ENCODE assay signal across 7 mouse cellular contexts in the genomic region with DNA sequence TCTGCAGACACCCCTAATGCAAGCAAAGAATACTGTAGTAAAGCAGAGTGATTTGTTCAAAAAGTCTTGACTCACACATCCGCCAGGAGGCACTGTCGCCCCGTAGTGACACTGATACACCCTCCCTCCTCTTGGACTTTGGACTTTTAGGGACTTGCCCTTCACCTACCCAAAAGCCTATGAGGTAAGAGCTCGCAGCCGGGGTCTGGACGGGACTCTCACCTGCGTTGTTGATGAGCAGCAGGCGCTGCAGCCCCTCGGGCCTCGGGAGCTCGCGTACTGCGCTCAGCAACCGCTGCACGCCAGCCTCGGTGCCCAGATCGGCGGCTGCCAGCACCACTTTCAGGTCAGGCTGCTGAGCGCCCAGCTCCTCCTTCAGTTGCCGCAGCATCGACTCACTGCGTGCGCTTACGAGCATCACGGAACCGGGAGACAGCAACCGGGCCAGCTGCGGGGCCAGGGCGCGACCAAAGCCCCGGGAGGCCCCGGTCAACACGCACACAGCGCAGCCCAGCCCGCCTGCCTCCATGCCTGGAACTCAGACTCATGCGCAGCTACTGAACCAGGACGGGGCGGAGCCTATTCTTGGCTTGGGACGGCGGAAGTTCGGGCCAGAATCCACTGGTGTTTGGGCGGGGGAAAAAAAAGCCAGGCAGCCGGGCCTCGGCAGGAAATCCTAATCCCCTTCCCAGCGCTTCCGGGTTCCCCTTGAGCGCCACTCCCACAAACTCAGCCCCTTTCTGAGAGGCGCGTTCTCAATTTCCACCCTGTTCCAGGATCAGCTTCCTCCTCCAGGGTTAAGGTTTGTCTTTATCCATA. TPM values are rescaled to one million over a fixed set of nuclear protein-coding genes. Genes with fewer than 3 reads are reported as not detected.
A peak's percentile ranks its signal among the peaks of the same experiment; 100 is the strongest.
DNase-seq lines count a peak whose midpoint lies in the region; ATAC-seq lines count a peak whose summit lies in the region.

Spr (minus strand) TSS at position 550 of the 819 bp plus-strand sequence.

- H3K27ac ChIP-seq in embryonic facial prominence, embryonic 10.5 days (replicated peaks) = peak within 1 kb of the TSS; percentile 90
- peak within 1 kb of the TSS; percentile 92 for H3K27ac ChIP-seq in limb, embryonic 10.5 days
- H3K27ac ChIP-seq in midbrain, embryonic 13.5 days = peak within 1 kb of the TSS; percentile 81

- no peaks in the 10 kb centered on the region for H3K9me3 ChIP-seq in embryonic facial prominence, embryonic 10.5 days
- H3K9me3 ChIP-seq in limb, embryonic 10.5 days (replicated peaks) = no peaks in the 10 kb centered on the region
- H3K9me3 ChIP-seq in midbrain, embryonic 13.5 days = no peaks in the 10 kb centered on the region

- H3K4me2 ChIP-seq in midbrain, embryonic 13.5 days (replicated peaks) = peak within 1 kb of the TSS; percentile 71

- peak; percentile 75 for ATAC-seq in granulocyte monocyte progenitor cell, adult 5-6 weeks (replicated peaks; ENCODE audit: poor library complexity, severe bottlenecking)
- peak; percentile 90 for ATAC-seq in midbrain, embryonic 13.5 days

- H3K36me3 ChIP-seq in embryonic facial prominence, embryonic 10.5 days (replicated peaks) = peaks cover 20% of the 10 kb centered on the region
- H3K36me3 ChIP-seq in limb, embryonic 10.5 days = peaks cover 22% of the 10 kb centered on the region
- no peaks in the 10 kb centered on the region for H3K36me3 ChIP-seq in midbrain, embryonic 13.5 days

- peak within 1 kb of the TSS; percentile 80 for H3K9ac ChIP-seq in midbrain, embryonic 13.5 days (replicated peaks)

- H3K27me3 ChIP-seq in embryonic facial prominence, embryonic 10.5 days (replicated peaks; ENCODE audit: low read depth, poor library complexity, severe bottlenecking) = no peaks in the 10 kb centered on the region
- no peaks in the 10 kb centered on the region for H3K27me3 ChIP-seq in limb, embryonic 10.5 days (ENCODE audit: low read depth, poor library complexity, severe bottlenecking)
- no peaks in the 10 kb centered on the region for H3K27me3 ChIP-seq in midbrain, embryonic 13.5 days

- H3K4me1 ChIP-seq in embryonic facial prominence, embryonic 10.5 days = peaks cover 15% of the 10 kb centered on the region
- peaks cover 10% of the 10 kb centered on the region for H3K4me1 ChIP-seq in limb, embryonic 10.5 days
- peaks cover 5% of the 10 kb centered on the region; the same call in 1 of the 2 replicates for H3K4me1 ChIP-seq in midbrain, embryonic 13.5 days (replicated peaks)

- H3K4me3 ChIP-seq in embryonic facial prominence, embryonic 10.5 days = peak within 1 kb of the TSS; percentile 71
- peak within 1 kb of the TSS; percentile 74 for H3K4me3 ChIP-seq in limb, embryonic 10.5 days
- peak within 1 kb of the TSS; percentile 73 for H3K4me3 ChIP-seq in midbrain, embryonic 13.5 days (replicated peaks)

- under 1% methylated on average over 49 of the region's 49 CpGs for WGBS in embryonic facial prominence, embryonic 10.5 days
- WGBS in limb, embryonic 10.5 days = under 1% methylated on average over 49 of the region's 49 CpGs
- under 1% methylated on average over 49 of the region's 49 CpGs for WGBS in midbrain, embryonic 13.5 days

- DNase-seq in adrenal gland, postnatal 10 days = peak; percentile 94
- peak; percentile 90 for DNase-seq in embryonic facial prominence, embryonic 10.5 days (ENCODE audit: low spot score)
- DNase-seq in kidney, adult 11 months = peak; percentile 94
- DNase-seq in limb, embryonic 10.5 days (ENCODE audit: low spot score) = peak; percentile 88
- DNase-seq in spleen, adult 12 weeks (ENCODE audit: low spot score) = peak; percentile 63

RNA-seq across cellular contexts. Expression of gene Spr, which starts in this region (rescaled TPM):
- total RNA-seq in adrenal gland, postnatal 10 days (2021) = 10 to 100 TPM; 72.1 to 75.5 TPM
- 53.8 and 58.1 TPM in 2 replicates for polyA plus RNA-seq in embryonic facial prominence, embryonic 10.5 days (2016; fragmentation: Nextera tagmentation; extraction: Ambion mirVana)
- total RNA-seq in granulocyte monocyte progenitor cell, adult 5-6 weeks (2014; fragmentation: Nextera tagmentation) = 23.9 and 29.4 TPM in 2 replicates
- total RNA-seq in granulocyte monocyte progenitor cell, adult 5-6 weeks (2017) = 17.5 and 17.7 TPM in 2 replicates
- 52.5 and 64.9 TPM in 2 replicates for polyA plus RNA-seq in limb, embryonic 10.5 days (2016; fragmentation: Nextera tagmentation; extraction: Ambion mirVana)
- polyA plus RNA-seq in midbrain, embryonic 13.5 days (2015; fragmentation: Nextera tagmentation; extraction: Ambion mirVana) = 19.4 and 22.2 TPM in 2 replicates

Comparison
In these comparisons a context has a peak if more than half of its experiments do, and no peak if none do; other contexts are left out.
1. Peak in every context shown above with its lines: DNase-seq, ATAC-seq, H3K4me3 ChIP-seq and H3K27ac ChIP-seq.